Mouse (Mus musculus) gastrocnemius, adult 2 months (tissue): ENCODE results near the gene Mrtfa. TPM values are rescaled to one million over a fixed set of nuclear protein-coding genes. Genes with fewer than 3 reads are reported as not detected.
A peak's percentile ranks its signal among the peaks of the same experiment; 100 is the strongest.
"Not testable (repeated sequence)": the region's sequence is repeated elsewhere in the genome, so short reads cannot be mapped to it uniquely, and the experiment has no call there.

Experiments
- DNase-seq: peaks from one replicate; pipeline ENCODE4 v3.0.0; 2022
- H3K27ac ChIP-seq: fragments of 200-600 bp; 2 replicates; pipeline ENCODE4 v1.8.1; 2022; ENCODE audit warnings: mild to moderate bottlenecking
- H3K4me3 ChIP-seq: fragments of 200-600 bp; 2 replicates; pipeline ENCODE4 v1.8.1; 2022; ENCODE audit warnings: mild to moderate bottlenecking, moderate library complexity
- CTCF ChIP-seq: fragments of 200-600 bp; IDR thresholded peaks from 2 replicates; pipeline ENCODE4 v1.8.1; 2022; ENCODE audit warnings: antibody characterized with exemption, mild to moderate bottlenecking, moderate library complexity
- intact Hi-C: fragments of 180-260 bp; cut with DNase I; formaldehyde crosslinking; loops from one replicate; pipeline ENCODE4 v1.15.1; 2025
- total RNA-seq, 2 experiments: library from RNA; stranded (reverse); gene quantifications; 2 replicates each; pipeline ENCODE4 v1.2.3; 2021

Gene Mrtfa
- total RNA-seq, 2 experiments from 2014 or later: 18.8 to 28.1 TPM

- no peak for TF ChIP-seq CTCF
- intact Hi-C loops: no loop called here
- no peak for DNase-seq
These were observed 34.5 kb upstream of the Mrtfa start for GRCm38 (mm10) chr15:81225016-81225415.

GRCm38 (mm10) chr15:81221446-81221845 is 30.9 kb upstream of the Mrtfa start:
- DNase-seq: peak; percentile 88
- intact Hi-C loops: no loop called here
- TF ChIP-seq CTCF: no peak
- Histone ChIP-seq H3K27ac (peak overlapping the region; percentile 88), H3K4me3 (no peak overlapping the region)

More at GRCm38 (mm10) chr15:81225016-81225415, 34.5 kb upstream of the Mrtfa start:
- no peak overlapping the region for H3K4me3 ChIP-seq
- H3K27ac ChIP-seq: peak overlapping the region; percentile 69

- DNase-seq: peak; percentile 70
- H3K27ac ChIP-seq: peak overlapping the region; percentile 88
- H3K4me3 ChIP-seq, intact Hi-C loops: not testable (repeated sequence)
These were observed 29.5 kb upstream of the Mrtfa start for GRCm38 (mm10) chr15:81220051-81220450.

- intact Hi-C loops: no loop called here
These were observed 28.5 kb upstream of the Mrtfa start for GRCm38 (mm10) chr15:81219054-81219453.

GRCm38 (mm10) chr15:81216906-81217653 is 26.5 kb upstream of the Mrtfa start:
- intact Hi-C loops: no loop called here
- Histone ChIP-seq H3K4me3 (no peak overlapping the region), H3K27ac (no peak overlapping the region)
- no peak for TF ChIP-seq CTCF
- DNase-seq: no peak

More at GRCm38 (mm10) chr15:81219054-81219453, 28.5 kb upstream of the Mrtfa start:
- Histone ChIP-seq H3K27ac (peak overlapping the region; percentile 88), H3K4me3 (no peak overlapping the region)
- TF ChIP-seq CTCF: no peak
- DNase-seq: peak; percentile 67

GRCm38 (mm10) chr15:81212976-81213375 is 22.4 kb upstream of the Mrtfa start:
- H3K4me3 ChIP-seq: peak overlapping the region; percentile 55

GRCm38 (mm10) chr15:81210496-81210895 is 19.9 kb upstream of the Mrtfa start:
- Histone ChIP-seq H3K4me3 (peak overlapping the region; percentile 39), H3K27ac (peak overlapping the region; percentile 40; the same call in 1 of the 2 replicates)
- no peak for TF ChIP-seq CTCF
- intact Hi-C loops: no loop called here
- DNase-seq: no peak

More at GRCm38 (mm10) chr15:81212976-81213375, 22.4 kb upstream of the Mrtfa start:
- TF ChIP-seq CTCF: no peak
- H3K27ac ChIP-seq: peak overlapping the region; percentile 87
- DNase-seq: peak; percentile 89
- intact Hi-C loops: no loop called here

- no peak for DNase-seq
- no peak for TF ChIP-seq CTCF
- H3K27ac ChIP-seq: no peak overlapping the region
These were observed 11.9 kb upstream of the Mrtfa start for GRCm38 (mm10) chr15:81202462-81202861.

GRCm38 (mm10) chr15:81199372-81199959 is 8.9 kb upstream of the Mrtfa start:
- Histone ChIP-seq H3K4me3 (peak overlapping the region; percentile 62), H3K27ac (peak overlapping the region; percentile 69)
- TF ChIP-seq CTCF: peak; percentile 66
- intact Hi-C loops: loop anchor here (1.0 to 10.0 kb wide), 2 partner anchors 172 to 485 kb away; partner anchors contain the start of gene Tnrc6b
- peak; percentile 70 for DNase-seq

More at GRCm38 (mm10) chr15:81202462-81202861, 11.9 kb upstream of the Mrtfa start:
- H3K4me3 ChIP-seq: no peak overlapping the region
- intact Hi-C loops: no loop called here

- Histone ChIP-seq H3K27ac (no peak overlapping the region), H3K4me3 (no peak overlapping the region)
- DNase-seq: no peak
- intact Hi-C loops: loop anchor here (10.0 kb wide), 1 partner anchor 484 kb away; the partner anchor contains the start of gene Tnrc6b
- TF ChIP-seq CTCF: peak; percentile 32; the same call in 1 of the 2 replicates
These were observed 7.9 kb upstream of the Mrtfa start for GRCm38 (mm10) chr15:81198447-81198846.

- TF ChIP-seq CTCF: no peak
- no peak overlapping the region for H3K27ac ChIP-seq
- no peak for DNase-seq
- intact Hi-C loops: loop anchor here (10.0 kb wide), 1 partner anchor 482 kb away; the partner anchor contains the start of gene Tnrc6b
- H3K4me3 ChIP-seq: no peak overlapping the region
These were observed 6.6 kb upstream of the Mrtfa start for GRCm38 (mm10) chr15:81197197-81197596.

GRCm38 (mm10) chr15:81195447-81195846 is 4.9 kb upstream of the Mrtfa start:
- no peak for TF ChIP-seq CTCF
- intact Hi-C loops: loop anchor here (10.0 kb wide), 1 partner anchor 481 kb away; the partner anchor contains the start of gene Tnrc6b
- no peak for DNase-seq
- no peak overlapping the region for H3K4me3 ChIP-seq
- no peak overlapping the region for H3K27ac ChIP-seq

GRCm38 (mm10) chr15:81194791-81195190 is 4.2 kb upstream of the Mrtfa start:
- Histone ChIP-seq H3K4me3 (no peak overlapping the region), H3K27ac (no peak overlapping the region)
- TF ChIP-seq CTCF: no peak
- intact Hi-C loops: loop anchor here (10.0 kb wide), 1 partner anchor 480 kb away; the partner anchor contains the start of gene Tnrc6b
- no peak for DNase-seq
